Mouse (Mus musculus): ENCODE measurements around the gene Nr6a1.

The Nr6a1 gene

DNA sequence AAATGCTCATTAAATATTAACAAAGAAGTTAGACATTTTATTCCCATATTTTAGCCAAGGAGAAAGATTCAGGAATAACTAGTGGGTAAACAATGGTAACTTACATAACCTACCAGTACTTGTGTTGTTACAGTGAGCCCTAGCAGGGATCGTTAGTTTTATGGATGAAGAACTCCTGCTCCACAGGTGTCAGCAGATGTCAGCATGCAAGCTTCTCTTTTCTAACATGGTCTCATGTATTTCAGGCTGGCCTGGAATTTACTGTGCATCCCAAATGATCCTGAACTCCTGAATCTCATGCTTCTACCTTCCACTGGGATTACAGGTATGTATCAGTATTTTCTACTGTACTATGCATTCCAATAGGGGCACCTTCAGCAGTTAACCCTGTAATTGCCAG lies 54.8 kb downstream of the Nr6a1 start:
- no peak for DNase-seq

DNA sequence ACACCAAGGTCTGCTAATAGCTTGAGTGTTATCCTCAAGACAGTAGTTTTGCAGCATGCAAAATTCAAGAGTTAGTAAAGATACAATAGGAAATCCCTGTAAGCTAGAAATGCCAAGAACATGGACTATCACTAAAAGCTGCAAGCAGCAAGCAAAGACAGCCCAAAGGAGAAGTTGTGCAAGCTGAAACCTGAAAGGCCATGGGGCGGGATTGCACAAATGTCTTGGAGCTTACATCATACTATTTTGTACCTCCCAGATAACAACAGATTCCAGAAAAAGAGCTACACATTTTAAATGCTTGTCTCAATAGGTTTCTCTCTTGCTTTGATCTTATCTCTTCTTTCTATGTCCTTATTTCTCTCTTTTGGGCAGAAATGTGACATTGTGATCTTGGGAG lies 60.8 kb downstream of the Nr6a1 start:
- no peak for DNase-seq

DNA sequence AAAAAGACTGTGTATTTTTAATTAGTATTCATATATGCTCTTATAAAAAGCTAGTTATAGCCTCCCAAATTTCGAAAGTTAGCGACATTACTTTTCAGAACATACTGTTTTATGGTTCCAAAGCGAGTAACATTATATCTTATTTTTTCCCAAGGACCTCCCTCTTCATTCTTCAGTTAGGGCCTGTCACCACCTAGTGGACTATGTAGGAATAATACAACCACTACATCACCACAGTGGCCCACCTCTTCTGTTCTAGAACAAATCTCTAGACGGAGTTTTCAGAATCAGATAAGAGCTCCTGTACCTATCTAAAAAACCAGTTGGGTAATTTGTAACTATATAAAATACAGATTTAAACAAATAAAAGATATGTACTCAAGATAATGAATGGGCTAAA lies 63.5 kb downstream of the Nr6a1 start:
- DNase-seq = peak in 1 of 2 experiments; percentile 21

DNA sequence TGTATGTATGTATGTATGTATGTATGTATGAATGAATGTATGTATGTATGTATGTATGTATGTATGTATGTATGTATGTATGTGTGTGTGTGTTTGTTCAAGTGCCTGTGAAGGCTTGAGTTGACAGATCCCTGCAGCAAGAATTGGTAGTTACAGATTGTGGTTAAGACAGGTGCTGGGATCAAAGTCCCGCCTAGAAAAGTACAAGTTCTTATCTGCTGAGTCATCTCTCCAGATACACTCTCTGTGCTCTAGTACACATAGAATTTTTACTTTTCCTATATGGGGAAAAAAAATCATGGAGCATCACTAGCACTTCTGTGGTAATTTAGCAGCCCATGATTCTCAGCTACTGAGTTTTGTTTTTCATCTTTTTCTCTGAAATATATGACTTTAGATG lies 75.7 kb downstream of the Nr6a1 start:
- no peak for DNase-seq

DNA sequence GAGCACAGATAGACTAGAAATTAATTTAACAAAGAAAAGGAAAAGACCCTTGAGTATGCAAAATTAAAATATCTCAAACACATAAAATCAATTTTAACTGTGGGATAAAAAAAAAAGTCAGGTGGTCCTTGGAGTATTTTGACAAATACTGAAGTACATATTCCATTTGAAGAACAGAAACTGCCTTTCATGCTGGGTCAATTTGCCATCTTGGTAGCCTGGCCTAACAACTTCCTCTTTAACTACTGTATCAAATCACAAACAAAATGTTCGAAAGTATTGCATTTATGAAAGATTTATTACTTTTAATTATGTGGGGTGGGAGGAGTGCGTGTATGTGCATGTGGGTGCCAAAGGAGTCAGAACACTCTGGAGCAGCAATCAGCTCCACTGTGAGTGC lies 81.2 kb downstream of the Nr6a1 start:
- DNase-seq = no peak

DNA sequence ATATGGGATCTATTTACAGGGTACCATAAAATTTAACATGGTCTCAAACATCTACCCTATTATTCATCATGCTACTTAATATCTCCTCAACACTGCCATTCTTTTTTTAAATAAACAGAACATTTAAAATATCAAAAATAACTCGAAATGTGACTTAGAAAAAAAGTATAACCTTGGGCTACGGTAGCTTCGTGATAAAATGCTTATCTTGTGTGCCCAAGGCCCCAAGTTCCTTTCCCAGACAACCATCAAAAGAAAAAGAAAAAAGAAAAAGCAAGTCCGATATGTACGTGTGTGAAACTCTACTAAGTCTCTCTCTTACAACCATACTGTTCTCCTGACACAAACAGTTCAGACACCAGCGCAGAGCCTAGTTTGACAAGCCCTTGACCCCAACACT lies 92.0 kb downstream of the Nr6a1 start:
- DNase-seq = no peak

DNA sequence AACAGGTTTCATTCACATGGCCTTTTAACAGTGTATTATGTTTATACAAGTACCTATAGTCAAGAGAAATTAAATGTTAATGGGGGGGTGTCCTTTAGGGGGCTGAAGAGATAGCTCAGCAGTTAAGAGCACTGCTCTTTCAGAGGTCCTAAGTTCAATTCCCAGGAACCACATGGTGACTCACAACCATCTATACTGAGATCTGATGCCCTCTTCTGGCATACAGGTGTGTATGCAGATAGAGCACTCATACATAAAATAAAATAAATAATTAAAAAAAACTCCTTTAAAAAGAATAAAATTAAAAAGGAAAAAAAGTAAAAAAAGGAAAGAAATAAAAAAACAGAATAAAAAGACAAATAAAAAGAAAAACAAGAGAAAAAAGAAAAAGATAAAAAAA lies 95.5 kb downstream of the Nr6a1 start:
- no peak for DNase-seq

DNA sequence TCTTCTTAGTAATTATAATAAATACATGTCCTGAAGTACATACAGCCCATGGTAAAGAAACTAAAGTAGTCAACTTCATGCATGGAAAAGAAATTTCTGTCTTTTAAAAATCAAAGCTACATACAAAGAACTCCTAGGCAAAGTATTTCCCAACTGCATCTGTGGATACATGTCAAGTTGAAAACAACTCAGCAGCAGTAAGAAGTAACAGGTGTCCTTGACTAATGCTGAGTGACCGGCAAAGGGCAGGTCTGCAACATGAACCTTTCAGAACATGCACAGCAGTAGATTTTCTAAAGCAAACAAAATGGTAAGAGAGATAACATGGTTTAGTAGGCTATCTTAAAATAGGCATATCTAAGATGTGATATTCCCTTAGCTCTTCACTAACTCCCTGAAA lies 98.0 kb downstream of the Nr6a1 start:
- no peak for DNase-seq

DNA sequence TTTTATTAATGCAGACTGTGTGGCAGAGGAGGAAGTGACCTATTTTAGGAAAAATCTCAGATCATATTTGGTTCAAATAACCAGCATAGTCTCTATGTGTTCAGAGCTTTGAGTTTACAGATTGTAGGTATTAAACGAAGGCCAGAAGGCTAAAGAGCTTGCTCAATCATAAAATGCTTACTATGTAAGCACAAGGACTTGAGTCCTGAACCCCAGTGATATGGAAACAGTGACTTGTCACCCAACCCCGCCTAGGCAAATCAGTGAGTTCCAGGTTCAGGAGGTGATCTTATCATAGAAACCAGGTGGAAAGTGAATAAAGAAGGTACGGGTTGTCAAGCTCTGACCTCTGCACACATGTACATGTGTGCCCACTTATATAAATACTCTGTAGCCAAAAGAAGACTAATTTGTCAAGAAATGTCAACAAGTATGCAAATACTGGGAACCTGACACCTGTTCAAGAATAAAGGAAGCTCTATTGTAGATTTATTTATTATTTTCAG lies 99.6 kb downstream of the Nr6a1 start:
- no peak for DNase-seq

DNA sequence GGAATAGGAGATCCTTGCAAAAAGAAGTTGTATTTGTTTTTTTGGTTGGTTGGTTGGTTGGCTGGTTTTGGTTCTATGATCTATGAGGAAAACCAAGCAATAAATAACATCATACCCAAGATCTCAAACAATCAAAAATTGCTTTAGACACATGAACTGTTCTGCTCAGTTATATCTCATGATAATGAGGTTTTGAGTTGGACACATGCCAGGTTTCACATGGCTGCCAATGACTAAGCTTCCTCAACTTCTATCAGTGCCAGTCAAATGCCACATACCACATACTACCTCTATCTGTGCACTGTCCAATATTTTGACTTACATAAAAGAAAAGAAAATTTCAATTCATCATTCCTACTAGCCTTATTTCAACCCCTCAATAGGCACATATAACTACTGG lies 101.3 kb downstream of the Nr6a1 start:
- no peak for DNase-seq

DNA sequence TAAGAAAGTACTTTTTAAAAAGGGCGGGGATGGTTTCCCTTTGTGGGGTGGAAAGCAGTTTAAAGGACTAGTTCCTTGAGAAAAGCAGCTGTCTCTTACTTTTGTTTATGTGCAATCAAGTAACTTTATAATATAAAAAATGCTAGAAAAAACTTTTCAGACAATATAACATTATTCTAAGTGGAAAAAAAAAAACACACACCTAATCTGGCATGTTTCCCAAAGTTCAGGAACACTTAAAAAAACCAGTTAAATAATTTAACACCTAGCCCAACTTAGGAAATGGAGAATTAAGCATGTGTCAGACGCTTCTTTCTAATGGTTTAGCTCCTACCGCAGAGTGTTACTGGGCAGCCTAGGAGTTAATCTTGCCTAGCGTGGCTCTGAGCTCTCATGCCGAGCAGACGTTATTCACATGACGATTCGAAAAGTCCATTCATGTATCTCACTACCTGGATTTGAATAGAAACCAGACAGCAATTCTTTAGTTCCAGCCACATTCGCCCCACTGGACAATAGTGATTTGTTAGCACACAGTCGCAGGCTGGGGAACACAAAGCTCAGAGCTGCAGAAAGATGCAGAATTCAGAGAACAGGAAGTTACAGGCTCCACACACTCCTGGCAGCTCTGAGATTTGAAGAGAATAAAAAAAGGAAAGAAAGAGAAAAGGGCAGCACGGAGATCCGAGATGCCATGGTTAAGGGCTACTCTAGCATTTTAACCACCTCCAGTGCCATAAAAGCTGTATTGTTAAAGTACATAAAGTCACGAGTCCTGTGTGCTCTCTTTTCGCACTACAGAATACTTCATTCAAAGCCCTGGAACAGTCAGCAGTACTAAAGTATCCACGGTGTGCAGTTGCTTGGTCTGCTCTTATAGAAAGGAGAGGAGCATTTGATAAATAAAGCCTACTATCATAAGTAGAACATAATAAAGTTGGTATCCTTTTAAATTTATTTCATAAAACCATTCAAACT lies 102.4 kb downstream of the Nr6a1 start:
- DNase-seq = peak in 1 of 2 experiments; percentile 27

DNA sequence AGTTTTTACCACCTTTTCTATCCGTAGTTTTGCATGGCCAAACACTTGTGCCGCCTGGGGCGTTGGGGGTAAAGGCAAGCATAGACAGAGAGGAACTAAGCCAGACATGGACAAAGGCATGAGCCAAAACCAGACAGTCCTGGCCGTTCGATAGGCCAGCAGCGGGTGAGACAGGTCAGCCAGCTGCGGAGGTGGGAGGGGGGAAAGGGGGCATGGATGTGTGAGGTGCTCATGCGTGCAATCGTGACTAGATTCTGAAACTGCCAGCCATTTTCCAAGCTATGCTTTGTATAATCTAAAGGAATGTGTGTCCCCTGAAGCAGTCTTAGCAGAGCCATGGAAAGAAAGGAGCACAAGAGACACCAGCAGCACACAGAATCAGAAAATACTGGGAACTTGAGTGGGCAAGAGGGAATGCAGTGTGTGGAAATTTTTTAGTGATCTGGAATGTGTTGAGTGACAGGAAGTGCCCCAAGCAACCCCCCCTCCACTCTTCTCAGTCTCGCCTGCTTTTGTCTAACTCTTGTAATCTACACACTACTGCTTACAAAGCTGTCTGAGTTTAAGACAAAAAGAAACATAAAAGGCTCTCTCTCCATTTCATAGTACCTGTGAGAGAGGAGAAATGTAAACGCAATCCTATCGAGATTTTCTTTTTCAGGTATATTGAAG lies 103.4 kb downstream of the Nr6a1 start:
- DNase-seq = peak; percentile 73 to 74

DNA sequence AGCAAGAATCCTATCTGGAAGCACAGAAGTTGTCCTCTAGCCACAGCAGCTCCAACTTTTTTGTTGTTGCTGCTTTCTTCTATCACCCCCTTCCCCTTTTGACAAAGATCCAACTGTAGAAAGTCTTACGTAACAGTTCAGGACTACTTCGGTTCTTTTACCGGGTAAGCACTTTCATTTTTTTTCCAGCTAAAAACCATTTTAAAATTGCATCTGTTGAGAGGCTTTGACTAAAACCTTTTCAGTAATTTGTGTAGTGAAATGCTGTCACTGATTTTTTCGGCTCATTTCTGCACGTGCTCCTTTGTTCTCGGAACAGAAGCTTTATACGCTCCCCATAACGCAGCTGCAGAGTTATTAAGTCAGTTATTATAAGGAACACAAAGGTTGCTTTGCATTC lies 104.1 kb downstream of the Nr6a1 start:
- DNase-seq = peak in 1 of 2 experiments; percentile 4

DNA sequence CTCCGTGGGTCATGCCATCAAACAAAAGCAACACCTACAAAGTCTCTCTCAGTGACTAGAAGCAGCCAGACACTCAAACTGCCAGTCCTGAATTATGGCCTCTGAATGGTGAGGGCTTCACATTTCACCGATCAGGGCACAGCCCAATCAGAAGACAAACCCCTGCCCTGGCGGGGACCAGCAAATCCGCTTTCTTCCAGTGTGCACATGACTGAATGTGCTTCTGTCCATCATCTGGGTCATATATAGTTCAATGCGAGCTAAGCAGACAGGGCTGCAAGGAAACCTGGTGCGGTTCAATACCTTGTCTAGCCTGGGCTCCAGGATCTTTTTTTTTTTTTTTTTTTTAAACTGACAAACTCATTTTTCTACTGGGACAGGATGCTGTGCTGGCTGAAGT lies 104.5 kb downstream of the Nr6a1 start:
- DNase-seq = peak; percentile 60 to 80

DNA sequence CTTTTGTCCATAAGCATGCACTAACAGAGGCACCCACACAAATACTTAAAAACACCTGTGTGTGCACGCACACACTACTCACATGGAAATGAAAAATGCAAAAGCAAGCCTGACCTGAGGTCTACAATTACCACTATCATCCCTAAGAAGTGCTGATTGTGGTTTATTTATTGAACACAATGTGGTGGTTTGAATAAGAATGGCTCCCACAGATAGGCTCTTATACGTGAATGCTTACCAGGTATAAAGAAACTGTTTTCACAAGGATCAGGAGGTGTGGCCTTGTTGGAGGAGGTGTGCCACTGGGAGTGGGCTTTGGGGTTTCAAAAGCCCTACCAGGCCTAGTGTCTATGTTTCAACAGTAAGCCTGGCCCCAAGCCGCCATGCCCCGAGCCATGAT lies 110.0 kb downstream of the Nr6a1 start:
- DNase-seq = no peak

DNA sequence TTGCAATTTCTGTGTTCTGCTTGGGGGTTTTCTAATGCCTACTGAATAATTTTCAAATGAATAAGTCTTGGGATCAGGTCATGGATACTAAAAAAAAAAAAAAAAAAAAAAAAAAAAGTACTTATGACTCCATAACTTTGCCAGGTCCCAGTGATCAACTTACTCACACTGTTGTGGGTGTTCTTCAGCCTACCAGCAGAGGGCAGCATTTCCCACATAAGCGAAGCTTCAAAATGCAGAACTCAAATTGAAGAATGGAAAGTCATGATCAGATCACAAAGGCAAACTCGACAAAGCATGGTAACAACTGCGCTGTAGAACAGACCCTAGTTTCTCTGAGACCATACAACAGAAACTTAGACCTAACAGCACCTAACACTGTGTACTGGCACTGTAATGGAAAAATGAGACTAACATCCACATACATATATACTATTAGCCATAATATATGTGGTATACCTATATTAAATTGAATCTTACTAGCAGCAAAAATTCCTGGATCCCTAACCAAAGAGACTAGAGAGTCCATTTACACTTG lies 130.3 kb downstream of the Nr6a1 start:
- peak; percentile 44 to 84 for DNase-seq

DNA sequence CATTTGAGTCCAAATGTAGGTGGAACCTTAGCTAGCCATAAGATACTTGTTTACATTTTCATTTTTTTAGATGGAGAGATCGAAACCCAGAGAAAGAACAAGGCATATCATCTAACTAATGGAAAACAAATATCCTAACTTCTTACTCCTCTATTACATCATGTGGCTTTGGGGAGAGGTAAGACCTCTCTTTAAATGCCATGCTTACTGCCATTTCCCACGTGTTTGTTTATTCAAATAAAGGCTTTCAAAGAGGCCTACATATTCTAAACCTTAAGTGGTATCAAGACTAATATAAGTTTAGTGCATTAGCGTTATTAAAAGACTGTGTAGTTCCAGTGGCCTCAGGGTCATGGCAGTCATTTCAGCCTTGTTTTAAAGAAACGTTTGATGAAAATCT lies 140.2 kb downstream of the Nr6a1 start:
- no peak for DNase-seq

DNA sequence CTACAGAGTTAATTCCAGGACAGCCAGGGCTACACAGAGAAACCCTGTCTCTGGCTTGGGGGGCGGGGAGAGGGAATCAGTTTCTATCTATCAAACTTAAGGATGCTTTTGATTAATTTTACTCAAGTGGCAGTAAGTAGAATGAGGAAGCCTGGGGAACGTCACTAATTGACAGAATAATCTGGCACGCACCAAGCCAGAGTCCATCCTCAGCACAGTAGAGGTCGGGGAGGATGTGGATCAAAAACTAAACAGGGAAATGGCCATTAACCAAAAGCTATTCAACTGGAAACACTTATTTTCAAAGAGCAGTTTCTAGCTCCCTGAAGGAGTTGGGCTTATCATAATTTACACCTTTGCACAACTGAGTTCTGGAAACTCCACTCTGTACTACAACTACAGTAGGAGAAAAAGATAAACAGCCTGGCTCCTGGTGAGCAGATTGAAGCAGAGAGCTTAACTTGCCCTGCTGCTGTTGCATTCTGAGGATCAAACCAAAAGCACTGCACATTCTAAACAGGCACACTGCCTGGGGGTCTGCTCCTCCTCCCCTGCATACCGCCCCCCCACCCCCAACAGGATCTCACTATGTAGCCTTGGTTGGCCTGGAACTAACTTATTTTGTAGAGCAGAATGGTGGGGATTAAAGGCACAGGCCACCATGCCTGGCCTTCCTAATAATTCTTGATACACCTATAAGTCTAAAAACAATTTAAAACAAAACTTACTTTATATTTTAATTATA lies 141.1 kb downstream of the Nr6a1 start:
- DNase-seq = no peak

DNA sequence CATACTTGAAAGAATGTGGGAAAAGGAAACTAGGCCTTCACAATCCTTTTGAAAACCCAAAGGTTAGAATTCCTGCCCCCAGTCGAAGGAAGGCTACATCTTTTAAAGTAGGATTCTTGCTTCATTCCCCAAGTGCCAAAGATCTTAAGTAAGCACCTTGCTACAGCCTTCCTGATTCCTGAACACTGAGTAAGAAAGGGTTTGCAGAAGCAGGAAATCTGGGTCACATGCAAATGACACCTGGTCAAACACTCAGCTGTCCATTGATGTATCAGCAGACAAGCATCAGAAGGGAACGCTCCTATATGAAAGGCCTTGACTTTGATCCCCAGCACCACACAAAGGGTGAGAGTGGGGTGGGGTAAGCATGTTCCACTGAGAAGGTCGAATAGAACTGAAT lies 142.4 kb downstream of the Nr6a1 start:
- no peak for DNase-seq

DNA sequence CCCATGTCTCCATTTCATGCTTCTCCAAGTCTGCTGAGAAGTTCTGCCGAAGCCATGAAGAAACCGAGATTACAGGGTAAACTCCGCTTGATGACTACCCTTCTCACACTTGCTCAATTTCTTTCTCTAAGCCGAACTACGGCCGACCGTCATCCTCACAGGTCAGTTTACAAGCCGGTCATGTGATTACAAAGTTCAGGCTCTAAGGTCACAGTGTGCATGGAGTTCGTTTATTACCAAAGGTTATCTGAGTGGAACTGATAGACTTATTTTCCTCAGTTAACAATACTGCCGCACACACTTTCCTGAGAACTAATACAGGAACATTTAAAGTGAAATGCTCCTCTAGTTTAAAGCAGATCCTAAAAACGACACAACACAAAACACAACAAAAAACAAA lies 143.1 kb downstream of the Nr6a1 start:
- no peak for DNase-seq

DNA sequence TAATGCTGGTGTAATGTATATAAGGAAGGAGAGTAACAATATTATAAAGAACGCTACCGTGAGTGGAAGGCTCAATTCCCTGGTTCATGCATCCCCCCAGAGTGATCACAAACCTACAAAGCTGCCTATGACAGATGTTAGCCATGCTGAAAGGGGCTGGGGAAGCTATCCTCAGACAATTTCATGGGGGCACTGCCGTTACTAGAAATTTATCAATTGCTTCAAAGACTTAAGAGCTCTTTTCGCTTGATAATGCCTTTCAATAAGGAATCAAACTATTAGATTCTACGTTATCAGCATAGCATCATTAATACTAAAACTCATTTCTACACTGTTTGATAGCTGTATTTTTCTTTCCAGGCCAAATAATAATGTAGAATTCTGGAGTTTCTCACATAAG lies 144.1 kb downstream of the Nr6a1 start:
- DNase-seq = no peak

DNA sequence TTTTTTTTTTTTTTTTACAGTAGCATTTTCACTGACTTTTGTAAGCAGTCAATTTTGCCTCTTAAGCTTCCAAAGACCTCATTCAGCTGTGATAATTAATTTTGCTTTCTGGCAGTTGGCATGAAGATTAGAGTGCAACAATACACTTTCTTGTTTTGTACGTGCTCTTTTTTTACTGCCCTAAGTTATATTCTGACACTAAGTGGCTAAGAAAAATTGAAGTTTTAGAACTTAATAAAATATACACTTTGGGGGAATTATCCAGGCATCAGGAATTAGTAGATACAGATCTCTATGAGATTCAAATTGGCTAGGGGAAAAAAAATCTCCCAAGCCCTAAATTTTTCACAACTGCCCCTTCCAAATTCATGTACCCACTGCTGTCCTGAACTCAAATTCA lies 144.8 kb downstream of the Nr6a1 start:
- no peak for DNase-seq

Measured in lung, postnatal 4 days (tissue).